Mouse (Mus musculus) bone marrow, adult 2 months (tissue): ENCODE data around the gene Sh3gl3. TPM values are rescaled to one million over a fixed set of nuclear protein-coding genes. Genes with fewer than 3 reads are reported as not detected.

Source experiments
- H3K27ac ChIP-seq: fragments of 200-500 bp; 2 replicates; pipeline ENCODE4 v1.5.1; 2012; ENCODE audit warnings: low read depth, mild to moderate bottlenecking, control low read depth, inconsistent platforms, low read length; ENCODE audit not compliant: control insufficient read depth, poor library complexity, insufficient read depth
- H3K4me1 ChIP-seq: fragments of 200-500 bp; 2 replicates; pipeline ENCODE4 v1.6.1; 2011; ENCODE audit warnings: low read length; ENCODE audit not compliant: control insufficient read depth, insufficient read depth
- H3K4me3 ChIP-seq: fragments of 200-500 bp; replicated peaks from 2 replicates; pipeline ENCODE3; 2011; ENCODE audit warnings: mild to moderate bottlenecking, low read depth, low read length, control low read depth; ENCODE audit not compliant: control insufficient read depth
- CTCF ChIP-seq: fragments of 200-500 bp; IDR thresholded peaks from 2 replicates; pipeline ENCODE4 v1.5.1; 2011; ENCODE audit warnings: low read length, control low read depth; ENCODE audit not compliant: control insufficient read depth, insufficient read depth
- POLR2A ChIP-seq: fragments of 200-500 bp; IDR thresholded peaks from 2 replicates; pipeline ENCODE4 v1.6.1; 2011; ENCODE audit warnings: low read depth, mild to moderate bottlenecking, control low read depth, low read length, borderline replicate concordance; ENCODE audit not compliant: control insufficient read depth
- WGBS: fragments of 180-500 bp; shearing (Covaris S2); methylation state at CpG from one replicate; pipeline ENCODE4 v1.1.7; 2018; 5-methylcytosine and 5-hydroxymethylcytosine counted together
- polyA plus RNA-seq: library from polyadenylated mRNA; stranded (reverse); fragments of >200 nt; gene quantifications from 2 replicates; pipeline ENCODE4 v1.2.4, GENCODE M21; 2011; ENCODE audit warnings: low replicate concordance; ENCODE audit not compliant: missing spikeins, insufficient read depth, insufficient read length

The Sh3gl3 gene
- polyA plus RNA-seq, 1 experiment: 3.0 TPM

GRCm38 (mm10) chr7:82346706-82347105 lies 173.1 kb downstream of the Sh3gl3 start:
- Histone ChIP-seq H3K4me3 (no peak overlapping the region), H3K27ac (no peak overlapping the region), H3K4me1 (no peaks in the 10 kb centered on the region)
- 88% methylated on average over 2 of the region's 2 CpGs for WGBS
- TF ChIP-seq CTCF: no peak
- TF ChIP-seq POLR2A: no peak

- Histone ChIP-seq H3K27ac (no peak overlapping the region), H3K4me3 (no peak overlapping the region), H3K4me1 (no peaks in the 10 kb centered on the region)
- WGBS: 84% methylated on average over 7 of the region's 7 CpGs
- TF ChIP-seq POLR2A (no peak), CTCF (no peak)
Measured at GRCm38 (mm10) chr7:82349796-82350195, 176.2 kb downstream of the Sh3gl3 start.

- TF ChIP-seq POLR2A: no peak
Measured at GRCm38 (mm10) chr7:82350421-82350820, 176.8 kb downstream of the Sh3gl3 start.

More at GRCm38 (mm10) chr7:82350421-82350820, 176.8 kb downstream of the Sh3gl3 start:
- H3K4me1 ChIP-seq: no peaks in the 10 kb centered on the region
- no peak overlapping the region for H3K27ac ChIP-seq
- no peak overlapping the region for H3K4me3 ChIP-seq
- 80% methylated on average over 3 of the region's 3 CpGs for WGBS

Other genes starting within 250 kb of the Sh3gl3 start
- 1.1 and 1.4 TPM in 2 replicates for gene Hdgfl3, start 239.4 kb upstream of the Sh3gl3 start, polyA plus RNA-seq
- not detected in 2 replicates for gene Bnc1, start 181.5 kb upstream of the Sh3gl3 start, polyA plus RNA-seq
- 0.20 TPM in 1 of 2 replicates, not detected in the other for gene Adamtsl3, start 161.9 kb downstream of the Sh3gl3 start, polyA plus RNA-seq